Mouse (Mus musculus): ENCODE measurements around the gene Slc9a8. TPM values are rescaled to one million over a fixed set of nuclear protein-coding genes. Genes with fewer than 3 reads are reported as not detected.

The Slc9a8 gene
- polyA plus RNA-seq, 1 experiment from 2014 or later = 27.0 TPM

GRCm38 (mm10) chr2:167512365-167512764 is 90.9 kb downstream of the Slc9a8 start:
- H3K4me1 ChIP-seq (replicated peaks) = no peaks in the 10 kb centered on the region
- H3K9ac ChIP-seq (replicated peaks) = no peak overlapping the region
- H3K27me3 ChIP-seq = no peaks in the 10 kb centered on the region
- WGBS = 94% methylated on average over 9 of the region's 9 CpGs
- no peak for ATAC-seq (ENCODE audit: insufficient number of reproducible peaks, insufficient read depth, low FRiP score, low TSS enrichment, low read depth)
- peaks cover 99% of the 10 kb centered on the region for H3K36me3 ChIP-seq
- H3K9me3 ChIP-seq = no peaks in the 10 kb centered on the region
- no peak overlapping the region for H3K4me3 ChIP-seq (replicated peaks)
- no peak overlapping the region for H3K4me2 ChIP-seq
- H3K27ac ChIP-seq = no peak overlapping the region

- H3K27me3 ChIP-seq = no peaks in the 10 kb centered on the region
- H3K4me1 ChIP-seq (replicated peaks) = no peaks in the 10 kb centered on the region
- 95% methylated on average over 5 of the region's 5 CpGs for WGBS
Measured at GRCm38 (mm10) chr2:167512970-167513369, 91.5 kb downstream of the Slc9a8 start.

GRCm38 (mm10) chr2:167514641-167515040 is 93.1 kb downstream of the Slc9a8 start:
- Histone ChIP-seq H3K4me2 (no peak overlapping the region), H3K9me3 (no peaks in the 10 kb centered on the region), H3K4me3 (replicated peaks) (no peak overlapping the region), H3K27me3 (no peaks in the 10 kb centered on the region), H3K4me1 (replicated peaks) (no peaks in the 10 kb centered on the region), H3K9ac (replicated peaks) (no peak overlapping the region), H3K36me3 (peaks cover 96% of the 10 kb centered on the region), H3K27ac (no peak overlapping the region)
- no peak for ATAC-seq (ENCODE audit: insufficient number of reproducible peaks, insufficient read depth, low FRiP score, low TSS enrichment, low read depth)
- 93% methylated on average over 4 of the region's 4 CpGs for WGBS

More at GRCm38 (mm10) chr2:167512970-167513369, 91.5 kb downstream of the Slc9a8 start:
- no peak for ATAC-seq (ENCODE audit: insufficient number of reproducible peaks, insufficient read depth, low FRiP score, low TSS enrichment, low read depth)
- H3K9me3 ChIP-seq = no peaks in the 10 kb centered on the region
- no peak overlapping the region for H3K27ac ChIP-seq
- H3K4me3 ChIP-seq (replicated peaks) = no peak overlapping the region
- H3K4me2 ChIP-seq = no peak overlapping the region
- H3K36me3 ChIP-seq = peaks cover 99% of the 10 kb centered on the region
- no peak overlapping the region for H3K9ac ChIP-seq (replicated peaks)

GRCm38 (mm10) chr2:167515688-167516087 is 94.2 kb downstream of the Slc9a8 start:
- H3K4me3 ChIP-seq (replicated peaks) = no peak overlapping the region
- H3K4me1 ChIP-seq (replicated peaks) = no peaks in the 10 kb centered on the region
- 90% methylated on average over 5 of the region's 5 CpGs for WGBS
- H3K36me3 ChIP-seq = peaks cover 94% of the 10 kb centered on the region
- no peak overlapping the region for H3K27ac ChIP-seq
- H3K27me3 ChIP-seq = no peaks in the 10 kb centered on the region
- H3K9me3 ChIP-seq = no peaks in the 10 kb centered on the region
- no peak for ATAC-seq (ENCODE audit: insufficient number of reproducible peaks, insufficient read depth, low FRiP score, low TSS enrichment, low read depth)
- H3K9ac ChIP-seq (replicated peaks) = no peak overlapping the region
- H3K4me2 ChIP-seq = no peak overlapping the region

- H3K9ac ChIP-seq (replicated peaks) = no peak overlapping the region
- WGBS = 72% methylated on average over 5 of the region's 5 CpGs
- H3K27me3 ChIP-seq = no peaks in the 10 kb centered on the region
- no peaks in the 10 kb centered on the region for H3K4me1 ChIP-seq (replicated peaks)
- ATAC-seq (ENCODE audit: insufficient number of reproducible peaks, insufficient read depth, low FRiP score, low TSS enrichment, low read depth) = no peak
- H3K36me3 ChIP-seq = peaks cover 53% of the 10 kb centered on the region
- H3K4me3 ChIP-seq (replicated peaks) = no peak overlapping the region
- no peaks in the 10 kb centered on the region for H3K9me3 ChIP-seq
- H3K27ac ChIP-seq = no peak overlapping the region
- H3K4me2 ChIP-seq = no peak overlapping the region
Measured at GRCm38 (mm10) chr2:167519606-167520252, 98.2 kb downstream of the Slc9a8 start.

Other genes starting within 250 kb of the Slc9a8 start
- gene Kcnb1, start 231.6 kb upstream of the Slc9a8 start, polyA plus RNA-seq (2016; fragmentation: Nextera tagmentation; extraction: Ambion mirVana) = 0.38 and 0.44 TPM in 2 replicates
- 23.9 and 27.0 TPM in 2 replicates for gene Ptgis, start 181.1 kb upstream of the Slc9a8 start, polyA plus RNA-seq (2016; fragmentation: Nextera tagmentation; extraction: Ambion mirVana)
- gene B4galt5, start 72.5 kb upstream of the Slc9a8 start, polyA plus RNA-seq (2016; fragmentation: Nextera tagmentation; extraction: Ambion mirVana) = 11.4 and 14.1 TPM in 2 replicates
- gene Rnf114, start 70.9 kb downstream of the Slc9a8 start, polyA plus RNA-seq (2016; fragmentation: Nextera tagmentation; extraction: Ambion mirVana) = 99.2 and 101 TPM in 2 replicates
- gene Spata2, start 71.2 kb downstream of the Slc9a8 start, polyA plus RNA-seq (2016; fragmentation: Nextera tagmentation; extraction: Ambion mirVana) = 14.9 and 15.1 TPM in 2 replicates
- gene Snai1, start 116.5 kb downstream of the Slc9a8 start, polyA plus RNA-seq (2016; fragmentation: Nextera tagmentation; extraction: Ambion mirVana) = 69.0 and 82.0 TPM in 2 replicates
- 264 and 267 TPM in 2 replicates for gene Ube2v1, start 210.4 kb downstream of the Slc9a8 start, polyA plus RNA-seq (2016; fragmentation: Nextera tagmentation; extraction: Ambion mirVana)
- 7.5 and 11.9 TPM in 2 replicates for gene Gm20431, start 239.8 kb downstream of the Slc9a8 start, polyA plus RNA-seq (2016; fragmentation: Nextera tagmentation; extraction: Ambion mirVana)

Measured in limb, embryonic 12.5 days (tissue).